Mouse (Mus musculus) kidney, embryonic 14.5 days (tissue): ENCODE data around the gene Gbf1. TPM values are rescaled to one million over a fixed set of nuclear protein-coding genes. Genes with fewer than 3 reads are reported as not detected.
A peak's percentile ranks its signal among the peaks of the same experiment; 100 is the strongest.

Experiments used
- ATAC-seq: fragments of 200-750 bp; cut with Nextera tagmentation; 2 replicates; pipeline ENCODE4 v1.8.0; 2017; ENCODE audit warnings: moderate number of reproducible peaks, mild to moderate bottlenecking, moderate TSS enrichment, moderate library complexity; ENCODE audit not compliant: low FRiP score, low TSS enrichment
- H3K27ac ChIP-seq: fragments of 300-500 bp; sonication (generic); 2 replicates; pipeline ENCODE4 v1.5.1; 2014; ENCODE audit warnings: low read depth, mild to moderate bottlenecking, low read length, moderate library complexity, mixed read lengths
- H3K27me3 ChIP-seq: fragments of 300-500 bp; sonication (generic); 2 replicates; pipeline ENCODE4 v1.6.1; 2014; ENCODE audit warnings: mild to moderate bottlenecking, low read length; ENCODE audit not compliant: control insufficient read depth, insufficient read depth
- H3K36me3 ChIP-seq: fragments of 300-500 bp; sonication (generic); 2 replicates; pipeline ENCODE4 v1.6.1; 2014; ENCODE audit warnings: low read length, mixed read lengths; ENCODE audit not compliant: control insufficient read depth, insufficient read depth
- H3K4me1 ChIP-seq: fragments of 300-500 bp; sonication (generic); 2 replicates; pipeline ENCODE4 v1.6.1; 2014; ENCODE audit warnings: low read length, mixed read lengths; ENCODE audit not compliant: control insufficient read depth, insufficient read depth
- H3K4me2 ChIP-seq: fragments of 300-500 bp; sonication (generic); replicated peaks from 2 replicates; pipeline ENCODE4 v1.6.1; 2014; ENCODE audit warnings: low read depth, mild to moderate bottlenecking, low read length
- H3K4me3 ChIP-seq: fragments of 300-500 bp; sonication (generic); 2 replicates; pipeline ENCODE4 v1.5.1; 2014; ENCODE audit warnings: mild to moderate bottlenecking, low read length
- H3K9ac ChIP-seq: fragments of 300-500 bp; sonication (generic); 2 replicates; pipeline ENCODE4 v1.6.1; 2014; ENCODE audit warnings: low read depth, mild to moderate bottlenecking, low read length, moderate library complexity
- H3K9me3 ChIP-seq: fragments of 300-500 bp; sonication (generic); 2 replicates; pipeline ENCODE4 v1.6.1; 2016; ENCODE audit warnings: low read length; ENCODE audit not compliant: control insufficient read depth
- WGBS: fragments of 180-500 bp; shearing (Covaris S2); extraction: QIAGEN DNeasy Blood & Tissue Kit; methylation state at CpG from one replicate; pipeline ENCODE4 v1.1.7; 2014; 5-methylcytosine and 5-hydroxymethylcytosine counted together
- polyA plus RNA-seq: library from polyadenylated mRNA; unstranded; fragments of >200 nt; fragmentation: Nextera tagmentation; extraction: Ambion mirVana; gene quantifications from 2 replicates; pipeline ENCODE4 v1.2.1, GENCODE M21; 2014

Gbf1 gene
- polyA plus RNA-seq, 1 experiment from 2014 or later: 50.3 TPM

GRCm38 (mm10) chr19:46316846-46317545 lies 164.7 kb downstream of the Gbf1 start:
- H3K4me1 ChIP-seq: 0 out of 2 replicates have a peak, but pooled peaks cover 5% of the 10 kb centered on the region
- peak overlapping the region; percentile 45 for H3K4me3 ChIP-seq
- ATAC-seq: no peak
- 41% methylated on average over 15 of the region's 15 CpGs for WGBS
- H3K9ac ChIP-seq: 0 out of 2 replicates have a peak overlapping the region, but pooled peaks have one; percentile 42
- no peaks in the 10 kb centered on the region for H3K36me3 ChIP-seq
- peak overlapping the region; percentile 75 for H3K4me2 ChIP-seq
- no peaks in the 10 kb centered on the region for H3K9me3 ChIP-seq
- peaks cover 87% of the 10 kb centered on the region for H3K27me3 ChIP-seq
- no peak overlapping the region for H3K27ac ChIP-seq

GRCm38 (mm10) chr19:46317546-46317885 lies 165.2 kb downstream of the Gbf1 start:
- no peaks in the 10 kb centered on the region for H3K36me3 ChIP-seq
- H3K4me1 ChIP-seq: 0 out of 2 replicates have a peak, but pooled peaks cover 5% of the 10 kb centered on the region
- H3K4me2 ChIP-seq: peak overlapping the region; percentile 75
- H3K27me3 ChIP-seq: peaks cover 90% of the 10 kb centered on the region
- H3K9ac ChIP-seq: peak overlapping the region; percentile 42; the same call in 1 of the 2 replicates
- no peak for ATAC-seq
- H3K9me3 ChIP-seq: no peaks in the 10 kb centered on the region
- peak overlapping the region; percentile 45 for H3K4me3 ChIP-seq
- no peak overlapping the region for H3K27ac ChIP-seq
- WGBS: 1% methylated on average over 23 of the region's 48 CpGs

- Histone ChIP-seq H3K27me3 (peaks cover 95% of the 10 kb centered on the region), H3K27ac (no peak overlapping the region), H3K9ac (peak overlapping the region; percentile 42), H3K9me3 (no peaks in the 10 kb centered on the region), H3K4me2 (peak overlapping the region; percentile 75), H3K4me3 (peak overlapping the region; percentile 45), H3K4me1 (0 out of 2 replicates have a peak, but pooled peaks cover 5% of the 10 kb centered on the region), H3K36me3 (no peaks in the 10 kb centered on the region)
- WGBS: 5% methylated on average over 14 of the region's 42 CpGs
- no peak for ATAC-seq
Measured at GRCm38 (mm10) chr19:46318031-46318471, 165.7 kb downstream of the Gbf1 start.

- WGBS: 10% methylated on average over 16 of the region's 16 CpGs
- Histone ChIP-seq H3K4me1 (0 out of 2 replicates have a peak, but pooled peaks cover 5% of the 10 kb centered on the region), H3K4me2 (no peak overlapping the region), H3K4me3 (peak overlapping the region; percentile 13; the same call in 1 of the 2 replicates), H3K9me3 (no peaks in the 10 kb centered on the region), H3K36me3 (no peaks in the 10 kb centered on the region), H3K27ac (no peak overlapping the region), H3K27me3 (peaks cover 97% of the 10 kb centered on the region), H3K9ac (no peak overlapping the region)
- ATAC-seq: no peak
Measured at GRCm38 (mm10) chr19:46318586-46319378, 166.5 kb downstream of the Gbf1 start.

- no peak for ATAC-seq
- no peaks in the 10 kb centered on the region for H3K36me3 ChIP-seq
- 79% methylated on average over 8 of the region's 8 CpGs for WGBS
- H3K27ac ChIP-seq: no peak overlapping the region
- H3K4me1 ChIP-seq: 0 out of 2 replicates have a peak, but pooled peaks cover 5% of the 10 kb centered on the region
- no peaks in the 10 kb centered on the region for H3K9me3 ChIP-seq
- no peak overlapping the region for H3K4me3 ChIP-seq
- no peak overlapping the region for H3K9ac ChIP-seq
- H3K4me2 ChIP-seq: no peak overlapping the region
- H3K27me3 ChIP-seq: peaks cover 96% of the 10 kb centered on the region
Measured at GRCm38 (mm10) chr19:46320076-46320785, 167.9 kb downstream of the Gbf1 start.

GRCm38 (mm10) chr19:46321101-46321943 lies 169.0 kb downstream of the Gbf1 start:
- Histone ChIP-seq H3K4me2 (no peak overlapping the region), H3K4me1 (0 out of 2 replicates have a peak, but pooled peaks cover 5% of the 10 kb centered on the region), H3K9ac (no peak overlapping the region), H3K9me3 (no peaks in the 10 kb centered on the region), H3K4me3 (no peak overlapping the region), H3K27me3 (peaks cover 96% of the 10 kb centered on the region), H3K36me3 (no peaks in the 10 kb centered on the region), H3K27ac (no peak overlapping the region)
- WGBS: 35% methylated on average over 6 of the region's 6 CpGs
- no peak for ATAC-seq

GRCm38 (mm10) chr19:46322144-46322995 lies 170.1 kb downstream of the Gbf1 start:
- ATAC-seq: no peak
- Histone ChIP-seq H3K27me3 (peaks cover 95% of the 10 kb centered on the region), H3K4me2 (no peak overlapping the region), H3K9me3 (no peaks in the 10 kb centered on the region), H3K27ac (no peak overlapping the region), H3K4me1 (0 out of 2 replicates have a peak, but pooled peaks cover 5% of the 10 kb centered on the region), H3K36me3 (no peaks in the 10 kb centered on the region), H3K4me3 (no peak overlapping the region), H3K9ac (no peak overlapping the region)
- 61% methylated on average over 11 of the region's 11 CpGs for WGBS
